Mouse (Mus musculus) A20 (cell line): ENCODE data around the gene Itgb3bp.
A peak's percentile ranks its signal among the peaks of the same experiment; 100 is the strongest.

ENCODE experiments used
- DNase-seq: peaks from one replicate; pipeline ENCODE4 v3.0.0-alpha.2; 2011; ENCODE audit warnings: low read depth, low spot score

Itgb3bp gene

GRCm38 (mm10) chr4:99931807-99932206, 2.2 kb upstream of the Itgb3bp start:
- DNase-seq = no peak

- DNase-seq = no peak
Observed at GRCm38 (mm10) chr4:99931240-99931580, 1.6 kb upstream of the Itgb3bp start.

- no peak for DNase-seq
Observed at GRCm38 (mm10) chr4:99930518-99931239, 1.1 kb upstream of the Itgb3bp start.

- DNase-seq = no peak
Observed at GRCm38 (mm10) chr4:99929149-99929612, 432 bp downstream of the Itgb3bp start, which contains the start of gene Pgm1. Gene Pgm1, plus strand, starts transcription at chr4:99929414.

GRCm38 (mm10) chr4:99928521-99928920, 1.1 kb downstream of the Itgb3bp start:
- DNase-seq = peak; percentile 70

GRCm38 (mm10) chr4:99926380-99926779, 3.2 kb downstream of the Itgb3bp start:
- DNase-seq = no peak

- DNase-seq = peak; percentile 58
Observed at GRCm38 (mm10) chr4:99913894-99914451, 15.6 kb downstream of the Itgb3bp start.

- no peak for DNase-seq
Observed at GRCm38 (mm10) chr4:99882405-99882804, 47.2 kb downstream of the Itgb3bp start.

GRCm38 (mm10) chr4:99881882-99882281, 47.7 kb downstream of the Itgb3bp start:
- peak; percentile 39 for DNase-seq

GRCm38 (mm10) chr4:99829094-99830073, 100.2 kb downstream of the Itgb3bp start, which contains the start of gene Efcab7:
Gene Efcab7, plus strand, starts transcription at chr4:99829198.
- DNase-seq = peak; percentile 96

- DNase-seq = no peak
Observed at GRCm38 (mm10) chr4:99828739-99829093, 100.9 kb downstream of the Itgb3bp start.

GRCm38 (mm10) chr4:99828337-99828736, 101.3 kb downstream of the Itgb3bp start:
- peak; percentile 58 for DNase-seq

- no peak for DNase-seq
Observed at GRCm38 (mm10) chr4:99816697-99817460, 112.7 kb downstream of the Itgb3bp start.

- no peak for DNase-seq
Observed at GRCm38 (mm10) chr4:99792365-99792764, 137.2 kb downstream of the Itgb3bp start.

- DNase-seq = no peak
Observed at GRCm38 (mm10) chr4:99773041-99773440, 156.6 kb downstream of the Itgb3bp start.

- DNase-seq = no peak
Observed at GRCm38 (mm10) chr4:99770555-99770954, 159.1 kb downstream of the Itgb3bp start.

GRCm38 (mm10) chr4:99766753-99767152, 162.9 kb downstream of the Itgb3bp start:
- peak; percentile 9 for DNase-seq

- DNase-seq = no peak
Observed at GRCm38 (mm10) chr4:99766303-99766702, 163.3 kb downstream of the Itgb3bp start.

GRCm38 (mm10) chr4:99752426-99752825, 177.2 kb downstream of the Itgb3bp start:
- no peak for DNase-seq

GRCm38 (mm10) chr4:99739836-99740235, 189.8 kb downstream of the Itgb3bp start:
- DNase-seq = no peak

- no peak for DNase-seq
Observed at GRCm38 (mm10) chr4:99725914-99726451, 203.6 kb downstream of the Itgb3bp start.
